Mouse (Mus musculus) forebrain, embryonic 12.5 days (tissue): ENCODE data around the gene Mrps23. TPM values are rescaled to one million over a fixed set of nuclear protein-coding genes. Genes with fewer than 3 reads are reported as not detected.
A peak's percentile ranks its signal among the peaks of the same experiment; 100 is the strongest.
"Not testable (repeated sequence)": the region's sequence is repeated elsewhere in the genome, so short reads cannot be mapped to it uniquely, and the experiment has no call there.

ENCODE experiments used
- ATAC-seq: fragments of 200-750 bp; cut with Nextera tagmentation; 2 replicates; pipeline ENCODE4 v1.8.0; 2017; ENCODE audit warnings: moderate TSS enrichment; ENCODE audit not compliant: low FRiP score
- H3K27ac ChIP-seq: fragments of 300-500 bp; sonication (generic); 2 replicates; pipeline ENCODE4 v1.5.1; 2016; ENCODE audit warnings: mild to moderate bottlenecking
- H3K27me3 ChIP-seq: fragments of 300-500 bp; sonication (generic); 2 replicates; pipeline ENCODE4 v1.6.1; 2016; ENCODE audit warnings: mild to moderate bottlenecking
- H3K36me3 ChIP-seq: fragments of 300-500 bp; sonication (generic); replicated peaks from 2 replicates; pipeline ENCODE4 v1.6.1; 2016; ENCODE audit warnings: mild to moderate bottlenecking
- H3K4me1 ChIP-seq: fragments of 300-500 bp; sonication (generic); 2 replicates; pipeline ENCODE4 v1.6.1; 2016
- H3K4me2 ChIP-seq: fragments of 300-500 bp; sonication (generic); 2 replicates; pipeline ENCODE4 v1.6.1; 2016; ENCODE audit warnings: mild to moderate bottlenecking, moderate library complexity
- H3K4me3 ChIP-seq: fragments of 300-500 bp; sonication (generic); replicated peaks from 2 replicates; pipeline ENCODE4 v1.5.1; 2016; ENCODE audit warnings: mild to moderate bottlenecking
- H3K9ac ChIP-seq: fragments of 300-500 bp; sonication (generic); 2 replicates; pipeline ENCODE4 v1.6.1; 2016; ENCODE audit warnings: mild to moderate bottlenecking
- H3K9me3 ChIP-seq: fragments of 300-500 bp; sonication (generic); 2 replicates; pipeline ENCODE4 v1.6.1; 2016
- WGBS: fragments of 180-500 bp; shearing (Covaris S2); methylation state at CpG from one replicate; pipeline ENCODE4 v1.1.7; 2016; 5-methylcytosine and 5-hydroxymethylcytosine counted together
- polyA plus RNA-seq: library from polyadenylated mRNA; unstranded; fragments of >200 nt; fragmentation: Nextera tagmentation; extraction: Ambion mirVana; gene quantifications from 2 replicates; pipeline ENCODE4 v1.2.1, GENCODE M21; 2016

Gene Mrps23
- polyA plus RNA-seq, 1 experiment from 2014 or later = 67.5 TPM

- WGBS = 85% methylated on average over 17 of the region's 17 CpGs
- no peaks in the 10 kb centered on the region for H3K9me3 ChIP-seq
- H3K27me3 ChIP-seq = peaks cover 4% of the 10 kb centered on the region; the same call in 1 of the 2 replicates
- no peak for ATAC-seq
- H3K4me2 ChIP-seq = no peak overlapping the region
- peaks cover 50% of the 10 kb centered on the region for H3K4me1 ChIP-seq
- H3K36me3 ChIP-seq = peaks cover 22% of the 10 kb centered on the region
- no peak overlapping the region for H3K9ac ChIP-seq
- no peak overlapping the region for H3K27ac ChIP-seq
- no peak overlapping the region for H3K4me3 ChIP-seq
Measured at GRCm38 (mm10) chr11:88184632-88185180, 19.5 kb upstream of the Mrps23 start.

DNA sequence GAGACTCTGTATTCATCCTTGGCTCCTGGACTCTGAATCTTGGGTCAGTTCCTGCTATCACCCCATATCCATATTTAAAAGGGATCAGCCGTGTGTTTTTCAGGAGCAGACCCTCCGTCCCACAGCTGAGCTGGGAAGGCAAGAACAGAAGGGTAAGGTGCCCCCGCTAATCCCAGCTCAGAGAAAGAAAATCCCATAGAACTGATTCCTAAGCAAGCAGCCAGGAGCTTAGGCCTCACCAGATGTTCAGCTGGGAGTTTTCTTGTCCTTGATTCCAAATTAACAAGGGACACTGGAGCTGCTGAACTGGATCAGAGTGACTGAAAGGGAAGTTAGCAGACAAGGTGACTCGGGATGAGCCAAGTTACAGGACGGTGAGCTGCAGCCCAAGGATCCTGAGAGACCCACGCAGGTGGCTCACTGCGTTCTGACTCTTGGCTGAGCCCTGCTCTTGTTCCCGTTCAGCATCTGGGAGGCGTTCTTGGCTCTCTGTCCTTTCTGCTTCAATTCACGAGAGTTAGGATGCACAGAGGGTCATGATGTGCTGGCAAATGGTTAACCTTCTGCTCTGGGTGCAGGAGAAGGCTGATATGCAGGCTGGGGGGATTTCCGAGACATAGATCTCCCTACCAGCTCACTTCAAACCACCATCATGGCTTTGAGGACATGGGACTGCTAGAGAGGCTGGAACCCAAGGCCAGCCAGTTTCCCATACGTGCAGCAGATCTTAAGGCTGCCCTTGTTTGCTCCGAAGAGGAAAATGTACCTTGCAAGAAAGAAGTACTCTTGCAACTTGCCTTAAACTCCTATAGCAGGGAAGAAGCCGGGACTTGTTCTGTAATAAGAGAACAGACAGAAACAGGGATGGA, 17.9 kb upstream of the Mrps23 start:
- Histone ChIP-seq H3K9me3 (no peaks in the 10 kb centered on the region), H3K27me3 (peaks cover 13% of the 10 kb centered on the region), H3K9ac (no peak overlapping the region), H3K4me2 (no peak overlapping the region), H3K4me1 (peaks cover 34% of the 10 kb centered on the region), H3K27ac (peak overlapping the region; percentile 75), H3K36me3 (peaks cover 22% of the 10 kb centered on the region), H3K4me3 (no peak overlapping the region)
- 61% methylated on average over 14 of the region's 14 CpGs for WGBS
- ATAC-seq = no peak

DNA sequence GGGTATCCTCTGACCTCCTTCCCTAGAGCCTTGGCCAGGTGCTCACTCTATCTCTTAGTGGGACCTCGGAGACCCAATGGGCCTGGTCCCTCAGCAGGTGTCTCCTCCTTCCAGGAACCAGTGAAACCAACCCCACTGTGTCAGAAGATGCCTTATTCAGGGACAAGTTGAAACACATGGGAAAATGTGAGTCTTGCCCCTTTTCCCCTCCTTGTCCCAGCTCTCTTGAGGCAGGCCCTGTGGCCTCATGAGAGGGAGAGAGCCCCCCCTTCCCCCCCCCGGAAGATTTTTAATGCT, 17.3 kb upstream of the Mrps23 start:
- peak overlapping the region; percentile 75 for H3K27ac ChIP-seq
- H3K9me3 ChIP-seq = no peaks in the 10 kb centered on the region
- 36% methylated on average over 2 of the region's 2 CpGs for WGBS
- H3K9ac ChIP-seq = peak overlapping the region; percentile 46
- ATAC-seq = no peak
- peaks cover 19% of the 10 kb centered on the region for H3K27me3 ChIP-seq
- H3K4me3 ChIP-seq = no peak overlapping the region
- peaks cover 28% of the 10 kb centered on the region for H3K4me1 ChIP-seq
- peak overlapping the region; percentile 45 for H3K4me2 ChIP-seq
- peaks cover 22% of the 10 kb centered on the region for H3K36me3 ChIP-seq

DNA sequence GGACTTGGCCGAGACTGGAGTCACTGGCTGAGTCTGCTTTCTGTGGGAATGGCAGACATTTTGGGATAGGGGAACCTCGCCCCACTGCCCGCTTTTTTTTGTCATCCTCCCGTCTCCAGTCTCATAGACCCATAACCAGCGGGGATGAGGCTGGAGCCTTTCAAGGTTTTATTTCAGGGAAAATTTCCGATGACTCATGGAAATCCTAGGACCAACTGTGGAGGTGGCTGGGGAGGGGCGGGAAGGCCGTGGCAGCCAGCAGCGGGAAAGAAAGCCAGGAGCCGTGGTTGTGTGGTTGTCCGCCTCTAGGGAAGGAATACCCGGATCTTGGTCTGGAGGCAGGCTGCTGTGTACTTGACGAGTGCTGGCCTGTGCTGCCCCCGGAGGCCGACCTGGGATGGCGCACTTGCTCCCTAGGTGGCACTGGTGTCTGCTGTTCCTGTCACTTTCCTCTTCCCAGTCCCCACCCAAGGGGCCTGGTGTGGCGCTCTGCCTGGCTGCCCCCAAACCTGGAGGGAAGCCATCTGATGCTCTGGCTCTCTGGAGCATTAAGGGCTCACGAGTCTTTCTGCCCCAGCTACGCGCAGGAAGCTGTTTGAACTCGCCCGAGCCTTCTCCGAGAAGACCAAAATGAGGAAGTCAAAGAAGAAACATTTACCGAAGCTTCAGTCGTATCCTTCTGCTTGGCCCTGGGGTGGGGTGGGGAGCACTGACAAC, 16.6 kb upstream of the Mrps23 start:
- Histone ChIP-seq H3K27ac (peak overlapping the region; percentile 75), H3K4me2 (peak overlapping the region; percentile 45), H3K27me3 (peaks cover 25% of the 10 kb centered on the region), H3K9me3 (no peaks in the 10 kb centered on the region), H3K9ac (peak overlapping the region; percentile 46; the same call in 1 of the 2 replicates), H3K36me3 (peaks cover 20% of the 10 kb centered on the region), H3K4me1 (peaks cover 28% of the 10 kb centered on the region), H3K4me3 (peak overlapping the region; percentile 10)
- WGBS = 15% methylated on average over 25 of the region's 25 CpGs
- peak; percentile 92 for ATAC-seq

- H3K9me3 ChIP-seq = no peaks in the 10 kb centered on the region
- H3K4me1 ChIP-seq = peaks cover 33% of the 10 kb centered on the region
- H3K27ac ChIP-seq = peak overlapping the region; percentile 75; the same call in 1 of the 2 replicates
- 58% methylated on average over 8 of the region's 8 CpGs for WGBS
- H3K36me3 ChIP-seq = peaks cover 14% of the 10 kb centered on the region
- peaks cover 32% of the 10 kb centered on the region for H3K27me3 ChIP-seq
- H3K4me3 ChIP-seq = no peak overlapping the region
- no peak overlapping the region for H3K9ac ChIP-seq
- H3K4me2 ChIP-seq = no peak overlapping the region
- no peak for ATAC-seq
Measured at GRCm38 (mm10) chr11:88188216-88188615, 16.0 kb upstream of the Mrps23 start.

DNA sequence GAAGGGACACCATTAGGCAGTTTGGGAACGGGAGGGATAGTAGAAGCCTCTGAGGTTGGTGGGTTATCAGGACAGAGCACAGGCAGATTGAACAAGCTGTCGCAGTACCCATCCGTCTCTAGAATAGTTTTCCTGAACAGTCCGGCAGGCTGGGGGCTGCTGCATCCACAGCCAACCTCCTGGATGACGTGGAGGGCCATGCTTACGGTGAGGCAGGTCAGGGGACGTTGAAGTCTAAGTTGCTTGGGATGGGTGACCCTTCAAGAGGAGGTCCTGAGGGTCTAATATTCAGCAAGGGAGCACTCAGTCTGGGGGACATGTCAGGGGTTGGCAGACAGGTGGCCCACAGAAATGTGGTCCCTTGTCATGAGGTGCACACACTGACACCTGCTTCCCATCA, 15.6 kb upstream of the Mrps23 start:
- WGBS = 90% methylated on average over 7 of the region's 7 CpGs

DNA sequence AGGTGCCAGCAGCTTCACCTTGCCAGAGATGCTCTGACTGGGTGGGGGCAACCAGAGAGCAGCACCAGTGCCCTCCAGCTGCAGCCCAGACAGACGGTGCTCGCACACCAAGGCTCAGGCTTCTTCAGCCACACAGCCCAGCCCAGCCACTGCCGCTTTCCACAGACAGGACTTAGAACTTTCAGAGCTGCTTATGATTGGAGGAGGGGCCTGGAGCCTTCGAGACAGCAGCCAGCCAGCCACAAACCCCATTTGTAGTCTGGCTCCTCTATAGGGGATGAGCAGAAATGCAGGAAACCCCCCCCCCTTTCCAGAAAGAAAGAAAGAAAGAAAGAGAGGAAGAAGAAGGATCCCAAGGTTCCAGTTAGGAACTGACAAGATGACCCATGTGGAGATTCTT, 11.6 kb upstream of the Mrps23 start:
- Histone ChIP-seq H3K4me3 (no peak overlapping the region), H3K36me3 (no peaks in the 10 kb centered on the region; the same call in 1 of the 2 replicates), H3K4me2 (no peak overlapping the region), H3K9me3 (no peaks in the 10 kb centered on the region), H3K27me3 (peaks cover 50% of the 10 kb centered on the region), H3K4me1 (peaks cover 26% of the 10 kb centered on the region), H3K9ac (no peak overlapping the region), H3K27ac (no peak overlapping the region)
- WGBS = 15% methylated on average over 4 of the region's 4 CpGs
- no peak for ATAC-seq

More for the DNA sequence above, 15.6 kb upstream of the Mrps23 start:
- Histone ChIP-seq H3K9ac (no peak overlapping the region), H3K27ac (no peak overlapping the region), H3K36me3 (peaks cover 10% of the 10 kb centered on the region), H3K4me1 (peaks cover 37% of the 10 kb centered on the region), H3K27me3 (peaks cover 36% of the 10 kb centered on the region), H3K4me2 (no peak overlapping the region), H3K9me3 (no peaks in the 10 kb centered on the region), H3K4me3 (no peak overlapping the region)
- ATAC-seq = no peak

DNA sequence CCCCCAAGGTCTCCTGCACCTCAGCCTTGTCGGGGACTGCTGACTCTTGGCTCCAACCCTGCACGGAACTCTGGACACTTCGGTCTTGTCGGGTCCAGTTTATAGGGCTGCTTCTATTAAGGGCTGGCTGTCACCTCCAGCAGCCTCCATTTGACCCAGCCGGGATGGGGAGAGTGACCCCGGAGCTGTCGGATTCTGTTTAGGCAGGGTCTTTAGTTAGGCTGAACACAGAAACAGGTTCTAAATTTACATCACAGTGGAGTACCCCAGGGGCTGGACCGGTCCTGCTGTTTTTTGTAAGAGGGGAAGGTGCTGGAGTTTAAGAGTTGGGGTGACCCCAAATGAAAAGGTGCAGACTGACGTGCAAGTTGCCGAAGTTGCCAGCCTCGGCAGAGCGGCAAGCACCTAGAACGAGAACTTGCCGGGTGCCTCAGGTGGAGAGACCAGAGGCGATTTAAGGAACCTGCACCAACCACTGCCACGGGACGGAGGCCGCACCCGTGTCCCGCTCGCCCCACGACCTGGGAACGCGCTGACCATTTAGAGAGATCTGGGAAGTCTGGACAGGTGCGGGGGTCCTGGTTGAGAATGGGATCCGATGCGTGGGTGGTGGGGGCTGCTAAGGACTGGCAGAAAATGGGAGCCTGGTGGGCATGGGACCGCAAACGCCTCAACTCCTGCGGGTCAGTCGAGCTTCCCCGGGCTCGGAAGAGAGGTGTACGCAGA, 10.9 kb upstream of the Mrps23 start:
- peak overlapping the region; percentile 41 for H3K4me2 ChIP-seq
- 0 out of 2 replicates have a peak overlapping the region, but pooled peaks have one; percentile 14 for H3K4me3 ChIP-seq
- peaks cover 21% of the 10 kb centered on the region for H3K4me1 ChIP-seq
- H3K9ac ChIP-seq = peak overlapping the region; percentile 33
- H3K36me3 ChIP-seq = no peaks in the 10 kb centered on the region; the same call in 1 of the 2 replicates
- H3K9me3 ChIP-seq = no peaks in the 10 kb centered on the region
- 5% methylated on average over 34 of the region's 34 CpGs for WGBS
- 0 out of 2 replicates have a peak, but pooled peaks have one; percentile 5 for ATAC-seq
- no peak overlapping the region for H3K27ac ChIP-seq
- peaks cover 50% of the 10 kb centered on the region for H3K27me3 ChIP-seq

DNA sequence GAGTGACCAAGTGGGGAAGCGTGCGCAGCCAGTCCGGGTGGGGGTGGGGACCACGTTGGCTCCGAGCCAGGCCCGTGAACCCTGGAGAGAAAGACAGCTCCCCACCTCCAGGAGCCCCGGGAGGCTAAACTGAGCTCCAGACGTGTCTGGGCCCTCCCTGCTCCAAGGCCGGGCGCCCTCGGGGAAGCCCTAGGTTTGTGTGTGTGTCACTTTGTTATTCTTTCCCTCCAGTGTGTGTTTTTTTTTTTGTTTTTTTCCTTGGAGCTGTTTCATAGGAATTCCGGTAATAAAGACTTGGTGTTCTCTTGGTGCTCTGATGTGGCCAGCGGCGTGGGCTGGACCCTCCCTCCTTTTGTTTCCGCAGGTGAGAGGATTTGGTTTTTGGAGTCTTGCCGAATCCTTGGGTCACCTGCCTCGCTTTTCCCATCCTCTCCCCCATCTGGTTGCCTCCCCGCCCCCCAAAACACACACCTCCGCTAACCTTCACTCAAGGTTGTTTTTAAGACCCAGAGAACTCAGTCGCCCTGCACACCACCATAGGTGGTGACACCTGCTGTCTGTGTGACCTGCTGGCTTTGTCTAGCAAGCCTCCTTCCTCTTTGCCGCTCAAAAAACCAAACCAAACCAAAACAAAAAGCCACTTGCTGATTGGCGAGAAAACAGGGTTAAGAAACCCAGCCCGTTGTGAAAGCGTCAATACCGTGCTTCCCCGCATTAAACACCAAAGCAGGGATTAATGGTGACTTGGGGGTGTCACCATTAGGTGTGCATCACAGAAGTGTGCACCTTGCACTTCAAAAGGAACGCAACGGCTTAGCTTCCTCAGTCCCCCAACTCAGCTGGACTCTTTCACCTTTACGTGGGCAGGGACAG, 10.1 kb upstream of the Mrps23 start:
- Histone ChIP-seq H3K4me2 (peak overlapping the region; percentile 41), H3K27ac (no peak overlapping the region), H3K4me1 (peaks cover 26% of the 10 kb centered on the region), H3K36me3 (no peaks in the 10 kb centered on the region; the same call in 1 of the 2 replicates), H3K4me3 (peak overlapping the region; percentile 14; the same call in 1 of the 2 replicates), H3K9me3 (no peaks in the 10 kb centered on the region), H3K9ac (peak overlapping the region; percentile 33), H3K27me3 (peaks cover 55% of the 10 kb centered on the region)
- WGBS = 6% methylated on average over 29 of the region's 29 CpGs
- 0 out of 2 replicates have a peak, but pooled peaks have one; percentile 13 for ATAC-seq

GRCm38 (mm10) chr11:88195699-88196098, 8.5 kb upstream of the Mrps23 start:
- not testable (repeated sequence) for H3K4me3 ChIP-seq, ATAC-seq, H3K27ac ChIP-seq, H3K9ac ChIP-seq, H3K9me3 ChIP-seq, H3K4me2 ChIP-seq, H3K36me3 ChIP-seq
- WGBS = 79% methylated on average over 3 of the region's 3 CpGs
- H3K4me1 ChIP-seq = peaks cover 26% of the 10 kb centered on the region
- H3K27me3 ChIP-seq = peaks cover 57% of the 10 kb centered on the region

DNA sequence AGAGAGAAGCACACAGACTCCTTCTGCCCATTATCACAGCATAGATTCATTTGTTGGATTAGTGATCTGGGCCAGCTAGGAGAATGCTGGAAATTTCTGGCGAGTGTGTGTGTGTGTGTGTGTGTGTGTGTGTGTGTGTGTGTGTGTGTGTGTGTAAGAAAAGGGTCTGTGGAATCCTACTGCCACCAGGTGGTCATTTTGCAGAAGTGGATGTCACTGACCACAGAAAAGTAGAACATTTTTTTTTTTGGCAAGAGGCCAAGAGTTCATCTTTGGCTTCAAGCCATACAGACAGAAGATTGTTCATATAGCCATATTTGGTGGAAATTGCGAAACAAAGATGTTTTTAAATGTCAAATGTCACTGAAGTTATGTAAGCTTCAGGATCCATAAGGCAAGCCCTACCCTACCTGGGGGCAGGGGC, 7.0 kb upstream of the Mrps23 start:
- H3K27ac ChIP-seq = no peak overlapping the region
- H3K4me3 ChIP-seq = no peak overlapping the region
- H3K4me1 ChIP-seq = peaks cover 31% of the 10 kb centered on the region
- ATAC-seq = peak; percentile 15; the same call in 1 of the 2 replicates
- H3K4me2 ChIP-seq = no peak overlapping the region
- H3K27me3 ChIP-seq = peaks cover 45% of the 10 kb centered on the region
- no peaks in the 10 kb centered on the region for H3K36me3 ChIP-seq
- no peak overlapping the region for H3K9ac ChIP-seq
- no peaks in the 10 kb centered on the region for H3K9me3 ChIP-seq
- 14% methylated on average over 2 of the region's 2 CpGs for WGBS
